Mouse (Mus musculus) spleen, adult 2 months (tissue): Measurements from ENCODE around the gene Il21r.

Experiments used
- CTCF ChIP-seq: fragments of 200-500 bp; IDR thresholded peaks from 2 replicates; pipeline ENCODE4 v1.5.1; 2011; ENCODE audit warnings: mild to moderate bottlenecking, inconsistent platforms; ENCODE audit not compliant: insufficient read depth, insufficient read length, insufficient replicate concordance; ENCODE audit errors: extremely low read depth
- POLR2A ChIP-seq: fragments of 200-500 bp; IDR thresholded peaks from 2 replicates; pipeline ENCODE4 v1.6.1; 2011; ENCODE audit warnings: low read depth, low read length, inconsistent platforms

- TF ChIP-seq CTCF (no peak), POLR2A (no peak)
Observed at GRCm38 (mm10) chr7:125580220-125580549, 23.0 kb upstream of the Il21r start.
